Mouse (Mus musculus) G1E (cell line): ENCODE results near the gene Acbd6.

Source experiments
- CTCF ChIP-seq: IDR thresholded peaks from 2 replicates; pipeline ENCODE4 v1.5.1; 2012; ENCODE audit warnings: low read depth, low read length, inconsistent platforms, mixed read lengths
- GATA1 ChIP-seq: IDR thresholded peaks from 2 replicates; pipeline ENCODE4 v1.6.1; 2012; ENCODE audit warnings: borderline replicate concordance, low read length, inconsistent platforms, mixed read lengths
- GATA2 ChIP-seq: IDR thresholded peaks from 2 replicates; pipeline ENCODE4 v1.6.1; 2012; ENCODE audit warnings: low read depth, low read length, inconsistent platforms, borderline replicate concordance
- POLR2AphosphoS5 ChIP-seq: IDR thresholded peaks from 2 replicates; pipeline ENCODE4 v1.6.1; 2012; ENCODE audit warnings: low read depth, low read length, inconsistent platforms; ENCODE audit not compliant: insufficient replicate concordance
- TAL1 ChIP-seq: conservative IDR thresholded peaks from 2 replicates; pipeline ENCODE4 v1.6.1; 2012; ENCODE audit warnings: low read depth, low read length, inconsistent platforms, mixed read lengths

DNA sequence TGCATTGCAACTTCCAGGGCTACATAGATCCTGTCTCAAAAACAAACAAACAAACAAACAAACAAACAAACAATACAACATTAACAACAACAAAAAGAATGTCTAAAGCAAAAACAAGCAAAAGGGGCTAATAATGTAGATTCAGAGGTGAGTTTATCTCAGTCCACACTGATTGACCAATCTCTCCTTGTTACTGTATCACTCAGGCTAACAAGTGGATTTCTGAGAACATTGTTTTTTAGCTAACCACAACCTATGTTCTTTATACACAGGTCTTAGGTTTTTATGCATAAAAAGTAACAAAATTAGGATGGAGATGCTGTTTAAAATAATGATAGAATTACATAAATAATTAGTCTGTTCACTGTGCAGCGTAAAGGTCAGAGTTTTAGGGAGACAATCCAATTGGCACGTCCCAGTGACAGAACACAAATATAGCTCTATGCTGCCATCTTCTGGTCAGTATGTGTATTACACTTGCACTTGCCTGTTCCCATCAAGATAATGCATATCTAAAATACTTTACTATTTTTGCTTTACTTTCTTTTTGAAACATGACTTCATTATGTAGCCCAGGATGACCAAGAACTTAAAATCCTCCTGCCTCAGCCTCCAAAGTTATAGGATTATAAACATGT, 20.8 kb upstream of the Acbd6 start:
- TF ChIP-seq TAL1 = no peak
- TF ChIP-seq CTCF = peak; percentile 73
- no peak for TF ChIP-seq GATA1
- TF ChIP-seq GATA2 = no peak
- no peak for TF ChIP-seq POLR2AphosphoS5
